Mouse (Mus musculus) gastrocnemius, postnatal 4 days (tissue): ENCODE data around the gene Gm45799. TPM values are rescaled to one million over a fixed set of nuclear protein-coding genes. Genes with fewer than 3 reads are reported as not detected.

Source experiments
- DNase-seq, 2 experiments: peaks; one replicate each; pipeline ENCODE4 v3.0.0; 2021 to 2022; ENCODE audit warnings: low spot score in 2 of 2, mixed read lengths in 2 of 2
- total RNA-seq, 2 experiments: library from RNA; stranded (reverse); gene quantifications; 2 replicates each; pipeline ENCODE4 v1.2.3; 2021

Gm45799 gene
- total RNA-seq, 2 experiments from 2014 or later, result 2.8 to 4.0 TPM

GRCm38 (mm10) chr7:105640894-105641255 lies 523 bp downstream of the Gm45799 start:
- DNase-seq, result peak in 1 of 2 experiments; percentile 27

GRCm38 (mm10) chr7:105641936-105642335 lies 1.6 kb downstream of the Gm45799 start:
- peak in 1 of 2 experiments; percentile 5 for DNase-seq

GRCm38 (mm10) chr7:105650639-105651435 lies 10.5 kb downstream of the Gm45799 start, which contains the start of gene Dnhd1:
TSS of gene Dnhd1 (plus strand) at chr7:105650827.
- peak; percentile 42 to 72 for DNase-seq

DNA sequence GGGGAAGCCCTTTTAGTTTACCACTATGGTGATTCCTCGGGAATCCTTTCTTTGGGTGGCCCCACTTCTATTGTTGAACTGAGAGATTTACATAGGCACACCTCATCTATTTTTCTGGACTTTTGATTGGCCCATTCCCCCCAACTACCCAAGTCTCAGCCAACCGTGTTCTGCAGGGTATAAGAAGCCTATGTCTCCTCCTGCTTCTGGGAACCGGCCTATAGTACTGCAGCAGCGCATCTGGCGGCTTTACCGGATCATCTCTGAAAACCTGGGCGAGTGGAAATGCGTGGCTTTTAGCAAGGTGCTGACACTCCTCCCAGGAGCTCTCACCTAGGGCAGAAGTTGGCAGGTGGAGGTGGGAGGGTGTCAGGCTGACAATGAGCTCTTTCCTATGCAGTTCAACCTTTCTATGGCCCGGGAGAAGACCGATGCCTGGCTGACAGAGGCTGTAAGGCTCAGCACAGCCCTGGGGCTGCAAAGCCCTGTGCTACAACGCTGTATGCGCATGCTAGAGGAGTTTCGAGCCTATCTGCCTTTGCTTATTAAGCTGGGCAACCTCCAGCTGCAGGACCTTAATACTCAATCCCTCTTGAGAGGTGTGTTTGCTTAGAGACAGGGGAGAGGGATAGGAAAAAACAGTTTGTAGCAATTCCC lies 45.3 kb downstream of the Gm45799 start:
- no peak for DNase-seq

DNA sequence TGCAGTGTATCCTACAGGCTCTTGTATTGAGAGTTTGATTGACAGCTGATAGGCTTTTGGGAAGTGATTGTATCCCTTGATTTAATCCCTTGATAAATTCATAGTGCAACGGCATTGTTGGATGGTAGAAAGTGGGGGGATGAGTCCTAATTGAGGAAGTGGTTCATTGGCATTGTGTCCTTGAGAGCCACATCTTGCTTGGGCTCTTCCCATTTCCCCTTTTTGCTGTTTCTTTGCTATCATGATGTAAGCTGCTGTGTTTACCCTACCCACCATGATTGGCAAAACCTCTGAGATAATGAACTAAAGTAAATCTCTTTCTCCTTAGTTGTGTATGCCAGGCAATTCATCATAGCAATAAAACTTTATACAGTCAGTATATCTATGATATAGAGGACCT lies 50.5 kb downstream of the Gm45799 start:
- no peak for DNase-seq

GRCm38 (mm10) chr7:105703184-105703583 lies 62.8 kb downstream of the Gm45799 start:
- no peak for DNase-seq

- no peak for DNase-seq
These were observed 63.5 kb downstream of the Gm45799 start for GRCm38 (mm10) chr7:105703816-105704215.

DNA sequence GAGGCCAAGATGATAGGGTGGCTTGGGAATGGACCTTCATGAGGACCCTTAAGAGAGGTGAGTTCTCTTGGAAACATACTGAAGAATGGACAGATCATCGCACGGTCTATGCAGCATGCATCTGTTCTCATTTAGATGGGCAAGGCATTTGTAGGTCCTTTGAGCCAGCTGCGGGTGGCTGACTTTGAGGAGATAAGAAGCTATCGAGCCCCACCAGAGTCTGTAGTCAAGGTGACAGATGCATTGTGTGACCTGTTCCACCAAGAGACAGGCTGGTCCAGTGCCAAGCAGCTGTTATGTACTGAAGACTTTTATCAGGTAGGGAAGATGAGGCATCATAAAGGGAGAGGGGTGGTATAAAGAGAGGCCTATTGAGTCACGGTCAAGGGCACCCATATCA lies 68.4 kb downstream of the Gm45799 start:
- DNase-seq, result no peak

DNA sequence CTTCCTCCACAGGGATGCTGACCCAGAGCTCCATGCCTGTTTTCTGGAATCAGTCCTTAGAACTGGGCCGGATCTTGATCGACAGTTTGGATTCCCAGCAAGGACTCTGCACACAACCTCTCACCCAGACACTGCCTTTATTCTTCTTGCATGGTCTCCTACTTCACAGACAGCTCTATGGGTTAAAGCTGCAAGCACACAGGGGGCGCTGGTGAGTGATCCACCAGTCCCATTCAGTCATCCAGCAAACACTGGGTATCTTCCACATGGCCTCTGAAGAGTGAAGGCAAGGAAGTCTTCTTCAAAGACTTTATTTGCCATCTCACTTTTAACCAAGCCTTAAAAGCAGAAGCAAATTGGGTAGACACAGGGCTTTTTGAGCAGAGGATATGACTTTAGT lies 75.0 kb downstream of the Gm45799 start:
- DNase-seq, result no peak

DNA sequence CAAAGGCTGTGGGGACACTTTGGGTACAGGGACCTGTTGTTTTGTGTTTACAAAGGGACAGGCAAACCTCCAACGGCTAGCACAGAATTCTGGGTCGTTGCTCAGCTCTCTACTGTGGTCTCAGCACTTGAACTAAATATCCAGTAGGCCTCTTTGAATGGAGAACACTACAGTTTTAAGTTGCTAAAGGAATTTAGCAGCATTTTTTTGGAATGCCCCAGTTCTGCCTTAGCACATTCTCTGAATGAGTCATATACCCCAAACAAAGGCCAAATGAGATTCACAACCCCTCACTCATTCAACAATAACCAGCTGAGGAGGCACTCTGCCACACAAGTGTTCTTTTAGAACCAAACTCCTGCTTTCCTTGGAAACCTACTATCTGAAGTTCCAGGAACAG lies 81.6 kb downstream of the Gm45799 start:
- no peak for DNase-seq

DNA sequence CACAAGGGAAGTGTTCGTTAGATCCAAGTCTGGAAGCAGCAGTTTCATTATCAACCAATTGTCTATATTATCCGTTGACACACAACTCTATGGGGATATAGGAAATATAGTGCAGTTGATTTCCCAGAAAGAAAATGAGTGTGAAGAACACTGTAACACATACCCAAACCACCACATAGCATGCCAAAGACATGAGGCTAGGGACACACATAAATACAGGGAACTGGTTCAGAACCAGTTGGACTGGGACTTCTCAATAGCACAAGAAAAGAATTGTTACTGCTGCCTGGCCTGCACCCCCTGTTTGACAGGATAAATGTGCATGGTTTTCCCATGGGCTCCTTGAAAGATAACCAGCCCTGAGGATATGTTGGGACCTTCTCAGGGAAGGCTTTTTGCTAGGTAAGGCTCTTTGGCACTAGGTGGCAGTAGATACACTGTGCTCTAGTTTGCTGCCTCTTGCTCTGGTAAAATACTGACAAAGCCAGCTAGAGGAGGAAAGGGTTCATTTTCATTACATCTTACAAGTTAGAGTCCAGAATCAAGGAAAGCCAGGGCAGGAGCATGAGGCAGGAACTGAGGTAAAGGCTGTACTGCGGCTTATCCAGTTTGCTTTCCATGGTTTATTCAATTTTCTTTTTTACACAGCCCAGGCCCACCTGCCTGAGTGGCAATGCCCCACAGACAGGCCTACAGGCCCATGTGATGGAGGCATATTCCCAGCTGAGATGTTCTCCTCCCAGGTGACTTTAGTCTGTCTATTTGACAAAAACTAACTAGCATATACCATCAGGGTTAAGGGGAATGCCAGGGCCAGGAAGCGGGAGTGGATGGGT lies 86.0 kb downstream of the Gm45799 start:
- no peak for DNase-seq

DNA sequence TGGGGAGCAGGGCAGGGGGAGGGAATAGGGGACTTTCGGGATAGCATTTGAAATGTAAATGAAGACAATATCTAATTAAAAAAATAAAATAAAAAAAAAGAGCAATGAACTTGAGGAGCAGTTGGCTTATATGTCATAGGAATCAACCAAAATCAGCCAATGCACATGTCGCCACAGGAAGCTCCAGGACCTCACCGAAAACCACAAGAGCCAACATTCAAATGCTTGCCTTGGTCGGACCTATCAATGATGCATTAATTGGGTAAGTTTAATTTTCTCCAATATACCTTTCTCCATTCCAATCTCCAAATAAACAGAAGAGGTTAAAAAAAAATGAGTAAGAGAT lies 86.6 kb downstream of the Gm45799 start:
- DNase-seq, result no peak

- no peak for DNase-seq
These were observed 88.5 kb downstream of the Gm45799 start for GRCm38 (mm10) chr7:105728701-105729428.

- DNase-seq, result no peak
These were observed 93.5 kb downstream of the Gm45799 start for GRCm38 (mm10) chr7:105733836-105734235.

Other genes with a start within 250 kb of the Gm45799 start
- 10 to 100 TPM; 21.0 to 24.9 TPM for gene Fam160a2, start 240.5 kb upstream of the Gm45799 start, total RNA-seq
- gene Cnga4, start 236.0 kb upstream of the Gm45799 start, total RNA-seq, result not detected
- gene Cckbr, start 214.8 kb upstream of the Gm45799 start, total RNA-seq, result not detected
- gene Cavin3, start 158.3 kb upstream of the Gm45799 start, total RNA-seq, result 10 to 100 TPM; 63.8 to 65.3 TPM
- 10 to 100 TPM; 36.3 to 39.2 TPM for gene Smpd1, start 86.2 kb upstream of the Gm45799 start, total RNA-seq
- gene Apbb1, start 58.9 kb upstream of the Gm45799 start, total RNA-seq, result 10 to 100 TPM; 15.0 to 16.6 TPM
- gene Hpx, start 40.4 kb upstream of the Gm45799 start, total RNA-seq, result 1 to 10 TPM in 1 of 2 experiments, under 1 TPM in 1; 0.66 to 9.8 TPM
- 10 to 100 TPM; 26.2 to 34.9 TPM for gene Trim3, start 7.0 kb upstream of the Gm45799 start, total RNA-seq
- 10 to 100 TPM; 78.9 to 88.0 TPM for gene Timm10b, start 496 bp upstream of the Gm45799 start, total RNA-seq
- 10 to 100 TPM; 39.9 to 41.7 TPM for gene Arfip2, start 136 bp upstream of the Gm45799 start, total RNA-seq
- gene Dnhd1, start 10.3 kb downstream of the Gm45799 start, total RNA-seq, result 1 to 10 TPM; 2.2 to 3.0 TPM
- 100 to 1,000 TPM; 186 to 188 TPM for gene Ilk, start 96.0 kb downstream of the Gm45799 start, total RNA-seq
- 10 to 100 TPM; 14.5 to 16.9 TPM for gene Rrp8, start 96.8 kb downstream of the Gm45799 start, total RNA-seq
- 10 to 100 TPM; 85.8 to 98.7 TPM for gene Taf10, start 103.8 kb downstream of the Gm45799 start, total RNA-seq
- 10 to 100 TPM; 37.6 to 42.6 TPM for gene Tpp1, start 111.7 kb downstream of the Gm45799 start, total RNA-seq
- 10 to 100 TPM; 40.9 to 42.5 TPM for gene Dchs1, start 147.1 kb downstream of the Gm45799 start, total RNA-seq
- gene Mrpl17, start 170.5 kb downstream of the Gm45799 start, total RNA-seq, result 100 to 1,000 TPM; 177 to 182 TPM